Mouse (Mus musculus) thymus, adult 2 months (tissue): ENCODE measurements around the gene Pdxp.

ENCODE experiments used
- CTCF ChIP-seq: fragments of 200-500 bp; IDR thresholded peaks from 2 replicates; pipeline ENCODE4 v1.5.1; 2012; ENCODE audit warnings: mild to moderate bottlenecking, control low read depth, low read length, moderate library complexity, borderline replicate concordance; ENCODE audit not compliant: control insufficient read depth, poor library complexity, insufficient read depth; ENCODE audit errors: extremely low read depth
- POLR2A ChIP-seq: fragments of 200-500 bp; IDR thresholded peaks from 2 replicates; pipeline ENCODE4 v1.6.1; 2012; ENCODE audit warnings: mild to moderate bottlenecking, low read length, control low read depth, moderate library complexity; ENCODE audit not compliant: control insufficient read depth, poor library complexity, insufficient read depth; ENCODE audit errors: extremely low read depth

DNA sequence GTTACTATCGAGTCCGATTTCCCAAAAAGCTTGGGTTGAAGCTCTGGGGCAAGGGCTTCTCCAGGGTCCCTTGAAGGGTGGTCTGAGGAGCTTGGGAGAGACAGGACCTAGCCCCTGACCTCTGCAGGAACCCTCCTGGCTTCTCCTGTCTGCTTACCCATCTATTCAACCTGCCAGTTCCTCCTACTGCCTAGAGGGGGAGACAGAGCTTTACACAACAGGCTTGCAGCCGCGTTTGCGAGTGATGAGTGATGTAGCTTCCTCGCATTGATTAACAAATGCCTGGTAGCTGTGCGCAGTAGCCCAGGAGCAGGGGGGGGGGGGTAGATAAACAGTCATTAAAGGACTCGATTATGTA, 1.9 kb downstream of the Pdxp start:
- TF ChIP-seq CTCF (no peak; the same call in 1 of the 2 replicates), POLR2A (no peak)
